Mouse (Mus musculus) cerebellum, adult 2 months (tissue): ENCODE results near the gene Dock10.

ENCODE experiments used
- CTCF ChIP-seq: fragments of 200-500 bp; IDR thresholded peaks from 2 replicates; pipeline ENCODE4 v1.5.1; 2011; ENCODE audit warnings: low read depth, mild to moderate bottlenecking, control low read depth, low read length, moderate library complexity, borderline replicate concordance; ENCODE audit not compliant: insufficient read depth
- POLR2A ChIP-seq: fragments of 200-500 bp; IDR thresholded peaks from 2 replicates; pipeline ENCODE4 v1.6.1; 2011; ENCODE audit warnings: low read length, control low read depth, borderline replicate concordance; ENCODE audit not compliant: insufficient read depth

DNA sequence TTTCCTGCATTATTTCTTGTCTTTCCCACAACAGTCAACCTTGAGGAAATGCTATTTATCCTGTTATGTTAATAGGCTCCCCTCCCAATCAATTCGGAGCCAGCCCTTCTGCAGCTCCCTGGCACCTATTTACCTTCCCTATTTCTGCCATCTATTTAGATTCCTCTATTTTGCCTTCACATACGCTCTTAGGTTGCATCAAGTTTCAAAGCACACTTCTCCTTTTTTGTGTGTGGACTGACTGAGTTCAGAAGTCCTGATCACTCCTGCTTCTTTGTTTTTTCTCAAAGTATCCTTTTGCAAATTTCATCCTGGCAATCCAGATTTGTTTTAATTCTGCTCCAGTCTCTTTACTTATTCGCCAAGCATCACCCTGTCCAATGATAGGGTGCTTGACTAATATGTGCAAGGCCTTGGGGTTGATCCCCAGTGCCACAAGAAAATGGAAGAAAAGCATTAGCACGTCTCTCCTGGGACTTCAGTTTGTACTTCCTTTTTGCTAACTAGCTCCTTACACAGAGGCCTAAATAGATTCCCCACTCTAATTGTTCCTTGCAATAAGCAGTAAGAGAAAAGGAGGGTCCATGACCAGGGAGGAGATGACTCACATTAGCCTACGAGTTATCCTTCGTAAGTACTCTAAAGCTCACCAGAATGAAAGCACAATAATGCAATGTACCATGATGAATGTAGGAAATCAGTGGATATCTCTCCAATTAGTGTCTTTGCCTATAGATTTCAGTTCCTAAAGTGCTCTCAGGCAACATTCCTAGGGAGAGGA, 98.7 kb downstream of the Dock10 start:
- no peak for TF ChIP-seq CTCF
- no peak for TF ChIP-seq POLR2A
